Mouse (Mus musculus): ENCODE data around the gene Ppip5k1. TPM values are rescaled to one million over a fixed set of nuclear protein-coding genes. Genes with fewer than 3 reads are reported as not detected.
"Not testable (repeated sequence)": the region's sequence is repeated elsewhere in the genome, so short reads cannot be mapped to it uniquely, and the experiment has no call there.

Gene Ppip5k1
- 12.6 and 14.5 TPM in 2 replicates for polyA plus RNA-seq (2015; fragmentation: Nextera tagmentation; extraction: Ambion mirVana)

DNA sequence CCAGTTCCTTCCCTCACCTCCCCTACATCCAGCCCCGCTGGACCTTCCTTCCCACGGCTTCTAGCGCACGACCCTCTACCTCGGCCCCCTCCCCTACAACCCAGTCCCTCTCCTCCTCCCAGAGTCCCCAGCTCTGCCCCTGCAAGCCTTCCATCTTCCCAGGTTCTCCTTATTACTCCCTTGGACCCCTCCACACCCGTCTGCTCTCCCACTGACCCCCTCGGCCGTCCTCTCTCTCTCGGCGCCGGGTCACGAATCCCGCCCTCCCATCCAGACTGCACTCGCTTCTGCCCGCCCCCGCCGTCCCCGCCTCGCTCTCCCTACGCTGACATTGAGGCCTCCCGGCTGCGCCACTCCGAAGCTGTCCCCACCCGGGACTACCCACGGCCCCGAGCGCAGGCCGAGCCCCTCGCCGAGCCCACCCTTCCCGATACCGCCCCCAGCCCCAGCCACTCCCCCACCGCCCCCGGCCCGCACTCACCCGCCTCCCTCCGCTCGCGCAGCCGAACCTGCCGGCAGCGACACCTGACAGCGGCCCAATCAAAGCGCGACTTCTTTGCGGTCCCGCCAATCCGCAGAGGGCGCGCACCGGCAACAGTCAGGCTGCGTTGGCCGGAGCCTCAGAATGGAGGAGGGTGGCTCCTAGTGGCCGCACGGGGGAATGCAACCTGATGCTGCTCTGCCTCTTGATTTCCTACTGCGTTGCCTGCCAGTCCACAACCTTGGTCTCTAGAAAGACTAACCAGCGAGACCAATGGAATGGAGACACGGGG, at the start of gene Ppip5k1:
Gene Ppip5k1 (minus strand): TSS at position 577 of the 773 bp plus-strand sequence.
- peak within 1 kb of the TSS; percentile 82 for H3K9ac ChIP-seq
- peak within 1 kb of the TSS; percentile 79 for H3K4me3 ChIP-seq (replicated peaks)
- H3K36me3 ChIP-seq: peaks cover 2% of the 10 kb centered on the region; the same call in 1 of the 2 replicates
- peak within 1 kb of the TSS; percentile 81 for H3K4me2 ChIP-seq
- H3K9me3 ChIP-seq (replicated peaks): no peaks in the 10 kb centered on the region
- peak within 1 kb of the TSS; percentile 67 for H3K27ac ChIP-seq
- H3K4me1 ChIP-seq: peaks cover 33% of the 10 kb centered on the region
- peaks cover 31% of the 10 kb centered on the region for H3K27me3 ChIP-seq
- WGBS: 1% methylated on average over 58 of the region's 58 CpGs
- ATAC-seq (replicated peaks; ENCODE audit: low FRiP score): peak; percentile 97

DNA sequence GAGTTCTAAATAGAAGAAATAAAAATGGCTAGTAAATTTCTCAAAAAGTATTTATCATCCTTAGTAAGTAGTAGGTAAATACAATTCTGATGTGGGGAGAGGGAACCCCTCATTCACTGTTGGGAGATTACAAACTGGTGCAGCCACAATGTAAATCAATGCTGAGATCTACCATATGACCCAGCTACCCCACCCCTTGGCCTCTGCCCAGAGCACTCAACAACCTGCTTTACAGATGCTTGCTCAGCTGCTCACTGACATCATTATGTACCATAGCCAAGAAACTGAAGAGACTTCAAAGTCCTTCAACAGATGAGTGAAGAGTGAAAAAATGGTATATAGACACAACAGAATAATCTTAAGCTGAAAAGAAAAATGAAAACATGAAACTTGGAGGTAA, 48.1 kb upstream of the Ppip5k1 start:
- Histone ChIP-seq H3K9me3 (replicated peaks) (no peaks in the 10 kb centered on the region), H3K9ac (no peak overlapping the region), H3K36me3 (no peaks in the 10 kb centered on the region), H3K27ac (no peak overlapping the region), H3K4me1 (no peaks in the 10 kb centered on the region), H3K4me3 (replicated peaks) (no peak overlapping the region), H3K27me3 (no peaks in the 10 kb centered on the region), H3K4me2 (no peak overlapping the region)
- ATAC-seq (replicated peaks; ENCODE audit: low FRiP score): no peak

DNA sequence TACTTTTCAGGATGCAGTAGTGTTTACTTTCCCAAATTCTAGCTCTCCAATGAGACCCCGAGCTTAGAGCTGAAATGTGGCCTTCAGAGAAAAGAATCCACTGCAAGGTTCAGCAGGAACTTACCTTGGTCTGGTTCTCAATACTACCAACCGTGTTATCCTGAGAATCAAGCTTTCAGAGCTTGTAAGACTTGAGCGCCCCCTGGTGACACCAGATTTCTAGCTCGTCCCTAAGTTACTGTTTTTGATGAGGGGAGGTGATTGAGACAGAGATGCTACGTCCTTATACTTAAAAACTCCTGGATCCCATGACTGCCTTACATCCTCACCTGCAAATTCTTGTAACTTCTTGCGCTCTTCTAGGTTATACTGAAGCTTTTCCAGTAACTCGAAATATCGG, 41.4 kb upstream of the Ppip5k1 start:
- no peak overlapping the region for H3K4me3 ChIP-seq (replicated peaks)
- H3K36me3 ChIP-seq: no peaks in the 10 kb centered on the region
- H3K4me1 ChIP-seq: no peaks in the 10 kb centered on the region
- no peak overlapping the region for H3K27ac ChIP-seq
- no peak for ATAC-seq (replicated peaks; ENCODE audit: low FRiP score)
- H3K4me2 ChIP-seq: no peak overlapping the region
- 15% methylated on average over 8 of the region's 8 CpGs for WGBS
- H3K27me3 ChIP-seq: no peaks in the 10 kb centered on the region
- H3K9me3 ChIP-seq (replicated peaks): no peaks in the 10 kb centered on the region
- H3K9ac ChIP-seq: no peak overlapping the region

- not testable (repeated sequence) for H3K27ac ChIP-seq; H3K9me3 ChIP-seq (replicated peaks); H3K36me3 ChIP-seq; H3K27me3 ChIP-seq; H3K4me2 ChIP-seq; ATAC-seq (replicated peaks; ENCODE audit: low FRiP score); H3K4me3 ChIP-seq (replicated peaks); H3K4me1 ChIP-seq; H3K9ac ChIP-seq
- 94% methylated on average over 17 of the region's 17 CpGs for WGBS
Observed at GRCm38 (mm10) chr2:121386961-121387575, 31.9 kb upstream of the Ppip5k1 start, which contains the start of gene Strc. Gene Strc, minus strand, starts transcription at chr2:121387168.

DNA sequence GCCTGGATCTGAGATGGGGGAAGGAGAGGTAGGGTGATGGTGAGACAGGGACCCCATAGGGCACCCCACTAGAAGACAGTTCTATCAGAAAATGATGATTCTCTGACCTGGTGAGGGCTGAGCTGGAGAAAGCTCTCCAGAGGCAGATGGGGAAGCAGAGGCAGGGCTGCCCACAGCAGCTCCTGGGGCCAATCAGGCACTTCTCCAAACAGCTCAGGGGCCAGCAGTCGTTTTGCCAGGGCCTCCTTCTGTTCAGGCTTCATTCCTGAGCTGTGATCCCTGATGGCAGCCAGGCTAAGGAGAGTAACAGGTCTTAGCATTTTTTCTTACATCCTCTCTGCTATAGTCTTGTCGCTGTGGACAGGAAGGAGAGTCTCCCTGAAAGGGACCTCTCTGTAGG, 19.6 kb upstream of the Ppip5k1 start:
- no peaks in the 10 kb centered on the region for H3K4me1 ChIP-seq
- no peaks in the 10 kb centered on the region for H3K27me3 ChIP-seq
- no peak overlapping the region for H3K9ac ChIP-seq
- H3K4me2 ChIP-seq: no peak overlapping the region
- no peak for ATAC-seq (replicated peaks; ENCODE audit: low FRiP score)
- H3K27ac ChIP-seq: no peak overlapping the region
- H3K9me3 ChIP-seq (replicated peaks): no peaks in the 10 kb centered on the region
- H3K36me3 ChIP-seq: no peaks in the 10 kb centered on the region
- no peak overlapping the region for H3K4me3 ChIP-seq (replicated peaks)
- WGBS: 46% methylated on average over 2 of the region's 2 CpGs

- H3K4me1 ChIP-seq: no peaks in the 10 kb centered on the region
- ATAC-seq (replicated peaks; ENCODE audit: low FRiP score): no peak
- no peak overlapping the region for H3K27ac ChIP-seq
- no peaks in the 10 kb centered on the region for H3K9me3 ChIP-seq (replicated peaks)
- WGBS: 81% methylated on average over 3 of the region's 3 CpGs
- H3K4me3 ChIP-seq (replicated peaks): no peak overlapping the region
- H3K27me3 ChIP-seq: no peaks in the 10 kb centered on the region
- no peak overlapping the region for H3K9ac ChIP-seq
- H3K36me3 ChIP-seq: no peaks in the 10 kb centered on the region
- no peak overlapping the region for H3K4me2 ChIP-seq
Observed at GRCm38 (mm10) chr2:121372266-121372665, 17.1 kb upstream of the Ppip5k1 start.

- Histone ChIP-seq H3K9ac (no peak overlapping the region), H3K36me3 (no peaks in the 10 kb centered on the region), H3K9me3 (replicated peaks) (no peaks in the 10 kb centered on the region), H3K27me3 (no peaks in the 10 kb centered on the region), H3K4me1 (no peaks in the 10 kb centered on the region), H3K4me2 (no peak overlapping the region), H3K27ac (no peak overlapping the region), H3K4me3 (replicated peaks) (no peak overlapping the region)
- whole genome bisulfite sequencing: 81% methylated on average over 5 of the region's 5 CpGs
- no peak for ATAC-seq (replicated peaks; ENCODE audit: low FRiP score)
Observed at GRCm38 (mm10) chr2:121370921-121371320, 15.7 kb upstream of the Ppip5k1 start.

- Histone ChIP-seq H3K4me3 (replicated peaks) (no peak overlapping the region), H3K4me1 (no peaks in the 10 kb centered on the region), H3K4me2 (no peak overlapping the region), H3K27ac (no peak overlapping the region), H3K9ac (no peak overlapping the region), H3K27me3 (no peaks in the 10 kb centered on the region), H3K9me3 (replicated peaks) (no peaks in the 10 kb centered on the region), H3K36me3 (no peaks in the 10 kb centered on the region)
- 90% methylated on average over 2 of the region's 2 CpGs for WGBS
- ATAC-seq (replicated peaks; ENCODE audit: low FRiP score): no peak
Observed at GRCm38 (mm10) chr2:121368831-121369230, 13.6 kb upstream of the Ppip5k1 start.

DNA sequence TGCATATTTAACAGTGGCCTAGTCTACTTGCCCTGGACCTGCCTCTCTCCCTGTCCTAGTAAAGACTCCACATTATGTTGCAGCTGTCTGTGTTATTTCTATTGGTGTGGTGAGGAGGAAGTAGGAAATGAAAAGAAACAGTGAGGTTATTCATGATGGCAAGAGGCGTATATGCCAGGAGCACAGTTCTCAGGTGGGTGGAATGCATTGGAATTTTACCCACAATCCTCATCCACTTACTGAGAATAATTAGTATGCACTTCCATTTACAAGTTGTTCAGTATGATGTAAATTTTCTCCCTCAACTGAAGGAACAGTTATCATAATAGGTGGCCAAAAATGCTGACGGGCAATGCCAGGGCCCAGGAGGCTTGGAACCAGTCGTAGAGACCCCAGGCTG, 8.5 kb upstream of the Ppip5k1 start:
- Histone ChIP-seq H3K27me3 (peaks cover 9% of the 10 kb centered on the region; the same call in 1 of the 2 replicates), H3K9me3 (replicated peaks) (no peaks in the 10 kb centered on the region), H3K4me3 (replicated peaks) (no peak overlapping the region), H3K4me2 (no peak overlapping the region), H3K4me1 (peaks cover 10% of the 10 kb centered on the region), H3K9ac (no peak overlapping the region), H3K27ac (no peak overlapping the region), H3K36me3 (no peaks in the 10 kb centered on the region)
- ATAC-seq (replicated peaks; ENCODE audit: low FRiP score): no peak
- 83% methylated on average over 3 of the region's 3 CpGs for WGBS

DNA sequence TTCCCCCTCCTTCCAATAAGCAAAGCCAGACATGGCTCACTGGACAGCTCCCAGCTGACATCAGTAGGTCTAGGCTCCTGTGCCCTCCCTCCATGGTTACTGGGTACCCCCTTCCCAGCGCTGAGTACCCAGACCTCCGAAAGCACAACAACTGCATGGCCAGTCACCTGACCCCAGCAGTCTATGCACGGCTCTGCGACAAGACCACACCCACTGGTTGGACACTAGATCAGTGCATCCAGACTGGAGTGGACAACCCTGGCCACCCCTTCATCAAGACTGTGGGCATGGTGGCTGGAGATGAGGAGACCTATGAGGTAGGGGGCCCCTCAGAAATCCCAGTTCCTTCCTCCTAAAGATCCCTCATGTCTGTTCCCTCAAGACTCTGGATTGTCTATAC, 4.3 kb upstream of the Ppip5k1 start:
- Histone ChIP-seq H3K36me3 (no peaks in the 10 kb centered on the region), H3K27me3 (peaks cover 31% of the 10 kb centered on the region), H3K4me2 (no peak overlapping the region), H3K27ac (no peak overlapping the region), H3K4me3 (replicated peaks) (no peak overlapping the region), H3K4me1 (peaks cover 27% of the 10 kb centered on the region), H3K9ac (no peak overlapping the region), H3K9me3 (replicated peaks) (no peaks in the 10 kb centered on the region)
- WGBS: 30% methylated on average over 4 of the region's 4 CpGs
- no peak for ATAC-seq (replicated peaks; ENCODE audit: low FRiP score)

GRCm38 (mm10) chr2:121358381-121358780, 3.2 kb upstream of the Ppip5k1 start:
- no peaks in the 10 kb centered on the region for H3K9me3 ChIP-seq (replicated peaks)
- WGBS: 0% methylated on average over 16 of the region's 16 CpGs
- peak; percentile 75 for ATAC-seq (replicated peaks; ENCODE audit: low FRiP score)
- peak overlapping the region; percentile 61 for H3K4me2 ChIP-seq
- peak overlapping the region; percentile 14; the same call in 1 of the 2 replicates for H3K27ac ChIP-seq
- H3K4me3 ChIP-seq (replicated peaks): peak overlapping the region; percentile 33
- H3K27me3 ChIP-seq: peaks cover 31% of the 10 kb centered on the region
- H3K36me3 ChIP-seq: no peaks in the 10 kb centered on the region
- peaks cover 33% of the 10 kb centered on the region for H3K4me1 ChIP-seq
- H3K9ac ChIP-seq: 0 out of 2 replicates have a peak overlapping the region, but pooled peaks have one; percentile 0

DNA sequence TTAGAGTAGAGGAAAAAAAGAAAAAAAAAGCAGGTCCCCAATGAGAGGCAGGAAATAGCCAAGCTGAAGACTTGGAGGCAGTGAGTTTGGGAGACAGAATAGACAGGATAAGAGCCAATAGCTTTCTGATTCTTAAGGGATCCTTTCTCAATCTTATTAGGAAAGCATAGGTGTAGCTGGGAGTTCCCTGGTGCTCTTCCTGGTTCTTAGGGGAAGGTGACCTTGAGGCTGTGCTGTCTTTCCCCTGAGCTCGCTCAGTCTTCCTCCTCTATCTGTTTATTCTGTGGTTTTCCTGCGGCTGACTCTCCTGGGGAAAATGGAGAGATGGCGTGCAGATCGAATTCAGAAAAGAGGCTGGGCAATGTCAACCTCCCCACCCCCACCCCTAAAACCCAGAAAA, 2.8 kb upstream of the Ppip5k1 start:
- H3K27ac ChIP-seq: peak overlapping the region; percentile 14; the same call in 1 of the 2 replicates
- H3K4me3 ChIP-seq (replicated peaks): peak overlapping the region; percentile 33
- WGBS: 0% methylated on average over 4 of the region's 4 CpGs
- peak overlapping the region; percentile 61 for H3K4me2 ChIP-seq
- H3K9me3 ChIP-seq (replicated peaks): no peaks in the 10 kb centered on the region
- H3K36me3 ChIP-seq: no peaks in the 10 kb centered on the region
- no peak overlapping the region for H3K9ac ChIP-seq
- H3K4me1 ChIP-seq: peaks cover 33% of the 10 kb centered on the region
- no peak for ATAC-seq (replicated peaks; ENCODE audit: low FRiP score)
- H3K27me3 ChIP-seq: peaks cover 31% of the 10 kb centered on the region
